Mouse (Mus musculus) megakaryocyte, embryonic 14.5 days (primary cell): Measurements from ENCODE around the gene Rptn.

ENCODE experiments used
- FLI1 ChIP-seq: IDR thresholded peaks from 2 replicates; pipeline ENCODE4 v1.6.1; 2012; ENCODE audit warnings: low read length, inconsistent platforms, mixed read lengths
- GATA1 ChIP-seq: IDR thresholded peaks from 3 replicates; pipeline ENCODE4 v1.6.1; 2012; ENCODE audit warnings: mixed read lengths, low read length, inconsistent platforms, borderline replicate concordance

GRCm38 (mm10) chr3:93368171-93368570 is 25.3 kb upstream of the Rptn start:
- no peak for TF ChIP-seq GATA1
- no peak for TF ChIP-seq FLI1
